Mouse (Mus musculus) thymus, adult 2 months (tissue): ENCODE results near the gene Pip4k2c. TPM values are rescaled to one million over a fixed set of nuclear protein-coding genes. Genes with fewer than 3 reads are reported as not detected.
"Not testable (repeated sequence)": the region's sequence is repeated elsewhere in the genome, so short reads cannot be mapped to it uniquely, and the experiment has no call there.

Experiments
- DNase-seq: peaks from one replicate; pipeline ENCODE4 v3.0.0; 2021
- H3K27ac ChIP-seq: fragments of 200-500 bp; 2 replicates; pipeline ENCODE4 v1.5.1; 2012; ENCODE audit warnings: low read length, control low read depth; ENCODE audit not compliant: control insufficient read depth, insufficient read depth
- H3K27me3 ChIP-seq: fragments of 200-500 bp; 2 replicates; pipeline ENCODE4 v1.6.1; 2012; ENCODE audit warnings: mild to moderate bottlenecking, low read length, moderate library complexity, mixed read lengths; ENCODE audit not compliant: control insufficient read depth, insufficient read depth
- H3K36me3 ChIP-seq: fragments of 200-500 bp; 2 replicates; pipeline ENCODE4 v1.6.1; 2012; ENCODE audit warnings: mild to moderate bottlenecking, low read length, moderate library complexity; ENCODE audit not compliant: control insufficient read depth, insufficient read depth
- H3K4me1 ChIP-seq: fragments of 200-500 bp; replicated peaks from 2 replicates; pipeline ENCODE4 v1.6.1; 2012; ENCODE audit warnings: low read length; ENCODE audit not compliant: control insufficient read depth, insufficient read depth
- H3K4me3 ChIP-seq: fragments of 200-500 bp; 2 replicates; pipeline ENCODE4 v1.5.1; 2012; ENCODE audit warnings: mild to moderate bottlenecking, low read length, control low read depth, moderate library complexity; ENCODE audit not compliant: control insufficient read depth, insufficient read depth
- CTCF ChIP-seq: fragments of 200-500 bp; IDR thresholded peaks from 2 replicates; pipeline ENCODE4 v1.5.1; 2012; ENCODE audit warnings: mild to moderate bottlenecking, control low read depth, low read length, moderate library complexity, borderline replicate concordance; ENCODE audit not compliant: control insufficient read depth, poor library complexity, insufficient read depth; ENCODE audit errors: extremely low read depth
- POLR2A ChIP-seq: fragments of 200-500 bp; IDR thresholded peaks from 2 replicates; pipeline ENCODE4 v1.6.1; 2012; ENCODE audit warnings: mild to moderate bottlenecking, low read length, control low read depth, moderate library complexity; ENCODE audit not compliant: control insufficient read depth, poor library complexity, insufficient read depth; ENCODE audit errors: extremely low read depth
- WGBS: fragments of 180-500 bp; shearing (Covaris S2); methylation state at CpG from one replicate; pipeline ENCODE4 v1.1.7; 2018; 5-methylcytosine and 5-hydroxymethylcytosine counted together
- polyA plus RNA-seq: library from polyadenylated mRNA; depleted of rRNA; stranded (reverse); fragments of >200 nt; gene quantifications from 2 replicates; pipeline ENCODE4 v1.2.3, GENCODE M21; 2012

The Pip4k2c gene
- polyA plus RNA-seq, 1 experiment, result 36.1 TPM

DNA sequence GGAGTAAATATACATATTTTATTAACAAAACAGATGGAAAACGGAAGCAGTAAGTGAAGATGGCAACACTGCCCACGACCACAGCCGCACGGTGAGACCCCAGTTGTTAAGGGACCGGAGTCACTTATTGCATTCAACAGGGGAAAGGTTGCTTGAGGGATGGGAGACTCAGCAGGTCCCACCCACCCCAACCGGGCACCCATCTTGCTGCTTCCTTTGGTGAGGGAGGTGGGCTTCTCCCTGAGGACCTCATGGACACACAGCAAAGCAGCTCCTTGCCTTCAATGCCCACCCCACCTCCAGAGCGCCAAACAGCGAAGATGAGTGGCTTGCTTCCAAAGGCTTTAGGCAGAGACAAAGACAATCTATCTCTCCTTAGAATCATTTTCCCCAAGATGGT, 14.3 kb downstream of the Pip4k2c start:
- no peak for TF ChIP-seq CTCF
- TF ChIP-seq POLR2A, result no peak
- peaks cover 4% of the 10 kb centered on the region; the same call in 1 of the 2 replicates for H3K36me3 ChIP-seq
- H3K4me1 ChIP-seq, result peaks cover 15% of the 10 kb centered on the region
- no peak overlapping the region for H3K27ac ChIP-seq
- no peaks in the 10 kb centered on the region for H3K27me3 ChIP-seq
- H3K4me3 ChIP-seq, result no peak overlapping the region
- 98% methylated on average over 8 of the region's 8 CpGs for WGBS
- no peak for DNase-seq

DNA sequence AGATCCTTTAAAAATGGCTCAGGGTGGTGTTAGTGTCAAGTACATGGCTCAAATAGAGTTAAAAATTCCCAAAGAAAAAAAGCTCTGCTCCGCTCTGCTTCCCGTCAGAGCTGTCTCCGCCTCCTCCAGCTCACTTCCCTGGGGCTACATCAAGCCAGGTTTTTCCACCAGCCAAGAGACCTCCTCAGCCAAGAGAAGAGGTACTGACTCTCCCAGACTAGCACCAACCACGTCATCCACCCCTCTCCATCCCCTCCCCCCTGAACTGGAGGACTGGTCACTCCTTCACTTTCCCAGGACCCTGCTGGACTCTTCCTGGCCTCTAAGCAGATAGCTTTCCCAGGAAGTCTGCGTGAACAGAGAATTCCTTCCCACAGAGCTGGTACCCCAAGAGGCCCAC, 15.0 kb downstream of the Pip4k2c start:
- no peak overlapping the region for H3K27ac ChIP-seq
- peaks cover 4% of the 10 kb centered on the region; the same call in 1 of the 2 replicates for H3K36me3 ChIP-seq
- 96% methylated on average over 5 of the region's 5 CpGs for WGBS
- no peak overlapping the region for H3K4me3 ChIP-seq
- no peak for TF ChIP-seq POLR2A
- no peak for TF ChIP-seq CTCF
- peaks cover 15% of the 10 kb centered on the region for H3K4me1 ChIP-seq
- H3K27me3 ChIP-seq, result no peaks in the 10 kb centered on the region
- DNase-seq, result no peak

DNA sequence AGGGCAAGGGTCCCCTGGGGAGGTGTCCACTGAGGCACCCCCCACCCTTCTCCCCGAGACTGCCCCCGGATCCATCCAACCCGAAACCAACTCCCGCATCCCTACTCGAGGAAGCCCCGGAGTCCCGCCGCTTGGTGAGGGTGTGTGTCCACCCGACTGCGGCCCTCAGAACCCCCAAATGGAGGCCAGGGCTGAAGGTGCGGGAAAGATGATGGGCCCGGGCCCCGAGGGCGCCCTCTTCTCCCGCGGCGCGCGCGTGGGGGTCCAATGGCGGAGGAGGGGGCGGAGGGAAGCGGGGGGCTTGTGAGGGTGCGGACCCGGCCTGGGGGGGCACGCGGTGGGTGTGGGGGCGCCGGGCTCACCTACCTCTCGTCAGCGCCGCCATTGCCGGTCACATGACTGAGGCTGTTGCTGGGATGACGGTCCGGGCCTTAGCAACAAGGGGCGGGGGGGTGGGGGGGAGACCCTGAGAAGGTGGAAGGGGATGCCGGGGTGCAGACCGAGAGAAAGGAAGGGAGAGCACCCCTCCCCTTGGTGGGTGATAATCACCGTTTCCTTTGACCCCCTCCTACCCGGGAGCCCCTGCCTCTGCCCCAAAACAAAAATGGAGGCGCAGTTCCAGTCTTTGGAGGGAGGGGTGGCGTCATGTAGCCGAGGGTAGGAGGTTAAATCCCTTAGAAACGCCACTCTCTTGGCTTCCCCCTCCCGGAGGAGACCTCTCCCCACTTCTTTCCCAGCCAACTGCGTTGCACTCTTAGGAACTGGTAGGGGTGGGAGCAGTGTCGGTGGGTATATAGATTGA, 15.9 kb downstream of the Pip4k2c start, which contains the start of gene Dtx3:
Gene Dtx3, minus strand, starts transcription at position 401 of the 802 bp plus-strand sequence.
- H3K36me3 ChIP-seq, result peaks cover 4% of the 10 kb centered on the region; the same call in 1 of the 2 replicates
- WGBS, result 1% methylated on average over 39 of the region's 47 CpGs
- H3K4me1 ChIP-seq, result peaks cover 15% of the 10 kb centered on the region
- H3K27me3 ChIP-seq, result no peaks in the 10 kb centered on the region; the same call in 1 of the 2 replicates
- peak; percentile 50 for DNase-seq
- H3K27ac ChIP-seq, result no peak within 1 kb of the TSS
- TF ChIP-seq CTCF, result no peak
- TF ChIP-seq POLR2A, result no peak
- H3K4me3 ChIP-seq, result peak within 1 kb of the TSS; percentile 80

DNA sequence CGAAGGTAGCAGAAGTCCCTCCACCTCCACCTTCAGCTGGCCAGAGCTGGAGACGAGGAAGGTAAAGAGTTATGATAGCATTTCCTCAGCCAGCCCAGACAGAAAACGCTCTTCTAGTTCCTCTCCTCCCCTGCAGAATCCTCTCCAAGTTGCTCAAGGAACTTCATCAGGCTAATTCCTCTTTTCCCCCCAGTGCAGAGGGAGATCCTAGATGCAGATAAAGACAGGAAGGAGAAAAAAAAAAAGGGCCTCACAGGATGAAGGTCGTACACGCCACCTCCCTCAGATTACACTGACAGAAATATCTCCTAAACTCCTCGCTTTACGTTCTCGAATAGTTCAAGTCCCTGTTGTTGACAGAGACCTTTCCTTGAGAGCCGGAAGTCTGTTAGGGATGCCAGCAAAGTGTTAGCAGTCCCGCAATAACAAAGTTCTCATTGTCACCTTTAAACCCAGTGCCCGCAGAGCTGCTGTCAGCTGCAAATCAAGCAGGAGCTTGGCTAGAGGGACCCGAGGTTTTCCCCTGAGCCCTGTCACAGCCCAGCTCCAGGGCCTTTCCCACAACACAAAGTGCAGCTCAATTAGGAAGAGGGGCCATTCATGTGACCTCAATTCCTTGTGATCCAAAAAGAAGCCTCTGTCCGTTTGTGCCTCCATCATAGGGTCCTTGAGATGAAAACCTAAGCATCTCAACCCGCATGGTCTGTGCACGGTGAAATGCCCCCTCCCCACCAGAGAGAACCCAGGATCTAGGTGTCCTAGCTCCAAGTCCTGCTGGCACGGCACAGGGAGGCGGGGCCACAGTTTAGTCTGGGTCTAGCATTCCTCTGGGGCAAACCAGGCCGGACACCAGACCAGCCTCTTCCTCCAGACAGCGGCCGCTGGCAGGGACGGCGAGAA, 16.7 kb downstream of the Pip4k2c start:
- H3K27me3 ChIP-seq, result no peaks in the 10 kb centered on the region; the same call in 1 of the 2 replicates
- H3K4me3 ChIP-seq, result peak overlapping the region; percentile 80
- H3K4me1 ChIP-seq, result peaks cover 18% of the 10 kb centered on the region
- no peak overlapping the region; the same call in 1 of the 2 replicates for H3K27ac ChIP-seq
- no peak for DNase-seq
- H3K36me3 ChIP-seq, result 0 out of 2 replicates have a peak, but pooled peaks cover 4% of the 10 kb centered on the region
- TF ChIP-seq CTCF (no peak), POLR2A (no peak)
- 5% methylated on average over 22 of the region's 22 CpGs for WGBS

DNA sequence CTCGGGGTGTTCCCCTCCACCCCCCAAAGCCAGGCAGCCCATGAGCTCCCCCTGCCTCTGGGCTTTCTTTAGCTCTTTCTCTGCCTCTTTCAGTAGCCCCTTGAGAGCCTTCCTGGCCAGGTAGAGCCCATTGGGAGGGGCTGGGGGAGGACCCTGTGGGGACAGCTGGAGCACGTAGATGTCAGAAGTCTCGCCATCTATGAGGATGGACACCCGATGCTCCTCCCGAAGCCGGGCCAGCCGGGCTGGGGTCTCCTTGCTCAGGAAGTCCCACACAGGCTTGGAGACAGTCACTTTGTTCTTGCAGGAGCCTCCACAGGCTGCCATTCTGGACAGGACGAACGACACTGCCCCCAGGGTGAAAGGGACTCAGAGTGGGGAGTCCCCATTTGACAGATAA, 18.4 kb downstream of the Pip4k2c start:
- Histone ChIP-seq H3K27me3 (peaks cover 13% of the 10 kb centered on the region), H3K4me1 (peaks cover 29% of the 10 kb centered on the region), H3K36me3 (no peaks in the 10 kb centered on the region), H3K27ac (no peak overlapping the region), H3K4me3 (no peak overlapping the region)
- TF ChIP-seq POLR2A (no peak), CTCF (no peak)
- 95% methylated on average over 9 of the region's 9 CpGs for WGBS
- no peak for DNase-seq

DNA sequence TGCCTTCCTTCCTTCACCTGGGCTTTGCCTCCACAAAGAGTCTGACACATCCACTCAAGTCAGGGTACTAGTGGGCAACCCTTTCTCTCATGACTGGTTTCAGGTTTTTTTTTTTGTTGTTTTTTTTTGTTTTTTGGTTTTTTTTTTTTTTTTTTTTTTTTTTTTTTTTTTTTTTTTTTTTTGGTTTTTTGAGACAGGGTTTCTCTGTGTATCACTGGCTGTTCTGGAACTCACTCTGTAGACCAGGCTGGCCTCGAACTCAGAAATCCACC, 19.4 kb downstream of the Pip4k2c start:
- H3K4me1 ChIP-seq, result peaks cover 29% of the 10 kb centered on the region
- not testable (repeated sequence) for H3K27ac ChIP-seq
- 89% methylated on average over 1 of the region's 1 CpGs for WGBS

DNA sequence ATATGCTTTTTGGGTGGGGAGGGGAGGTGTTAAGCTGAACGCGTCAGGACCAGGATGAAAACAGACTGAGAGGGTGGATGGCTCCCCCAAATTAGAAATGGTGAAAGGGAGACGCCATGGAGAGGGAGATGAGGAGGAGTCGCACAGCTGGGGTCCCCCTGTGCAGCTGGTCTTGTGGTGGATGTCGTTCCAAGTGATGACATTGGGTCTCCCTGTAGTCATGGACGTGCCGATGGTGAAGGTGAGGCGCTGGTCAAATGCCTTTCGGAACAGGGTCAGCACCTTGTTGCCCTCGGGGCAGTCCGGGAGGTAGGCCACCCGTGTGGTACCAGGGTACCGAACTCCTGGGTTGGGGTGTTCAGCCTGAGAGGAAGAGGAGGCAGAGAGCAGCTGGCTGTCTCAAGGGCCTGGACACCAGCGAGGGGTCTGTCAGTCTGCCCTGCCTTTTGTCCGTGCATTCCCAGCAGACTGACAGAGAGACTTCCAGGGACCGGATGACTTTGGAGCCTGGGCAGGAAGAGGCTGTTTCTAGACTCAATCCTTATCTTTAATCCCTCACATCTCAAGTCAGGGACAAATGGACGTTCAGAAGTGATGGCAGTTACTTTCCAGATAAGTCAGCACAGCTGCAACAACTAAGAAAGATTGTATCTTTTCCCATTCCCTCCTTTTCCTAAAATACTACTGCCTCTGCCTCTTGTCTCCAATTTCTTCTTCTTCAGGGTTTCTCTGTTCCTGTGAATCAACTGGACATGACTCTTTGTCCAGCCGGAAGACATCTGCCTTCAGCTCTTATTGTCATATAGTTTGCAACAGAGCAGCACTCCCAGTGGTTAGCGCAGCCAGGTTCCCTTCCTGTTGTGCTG, 20.0 kb downstream of the Pip4k2c start:
- H3K27me3 ChIP-seq, result peaks cover 20% of the 10 kb centered on the region
- DNase-seq, result no peak
- H3K27ac ChIP-seq, result no peak overlapping the region
- peaks cover 29% of the 10 kb centered on the region for H3K4me1 ChIP-seq
- no peak for TF ChIP-seq CTCF
- TF ChIP-seq POLR2A, result no peak
- WGBS, result 93% methylated on average over 19 of the region's 19 CpGs
- H3K4me3 ChIP-seq, result no peak overlapping the region
- no peaks in the 10 kb centered on the region for H3K36me3 ChIP-seq

More for the DNA sequence above, 19.4 kb downstream of the Pip4k2c start:
- not testable (repeated sequence) for DNase-seq, H3K36me3 ChIP-seq, H3K4me3 ChIP-seq
- H3K27me3 ChIP-seq, result peaks cover 17% of the 10 kb centered on the region
